Mouse (Mus musculus): ENCODE data around the gene Lamb3.

The Lamb3 gene

DNA sequence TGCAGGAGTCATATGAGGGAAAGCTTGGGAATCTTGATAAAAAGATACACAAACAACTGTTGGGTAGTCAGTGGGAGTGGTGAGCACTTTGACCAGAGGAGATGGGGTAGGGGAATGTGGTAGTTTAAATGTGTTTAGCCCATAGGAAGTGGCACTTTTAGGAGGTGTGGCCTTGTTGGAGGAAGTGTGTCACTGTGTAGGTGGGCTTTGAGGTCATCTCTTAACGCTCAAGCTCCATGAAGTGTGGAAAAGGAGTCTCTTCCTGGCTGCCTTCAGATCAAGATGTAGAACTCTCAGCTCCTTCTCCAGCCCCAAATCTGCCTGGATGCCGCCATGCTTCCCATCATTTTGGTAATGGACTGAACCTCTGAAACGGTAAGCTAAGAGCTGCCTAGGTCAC, at the start of gene Lamb3:
TSS of gene Lamb3 (plus strand) at position 197 of the 400 bp plus-strand sequence.
- no peak for DNase-seq (ENCODE audit: low spot score)

DNA sequence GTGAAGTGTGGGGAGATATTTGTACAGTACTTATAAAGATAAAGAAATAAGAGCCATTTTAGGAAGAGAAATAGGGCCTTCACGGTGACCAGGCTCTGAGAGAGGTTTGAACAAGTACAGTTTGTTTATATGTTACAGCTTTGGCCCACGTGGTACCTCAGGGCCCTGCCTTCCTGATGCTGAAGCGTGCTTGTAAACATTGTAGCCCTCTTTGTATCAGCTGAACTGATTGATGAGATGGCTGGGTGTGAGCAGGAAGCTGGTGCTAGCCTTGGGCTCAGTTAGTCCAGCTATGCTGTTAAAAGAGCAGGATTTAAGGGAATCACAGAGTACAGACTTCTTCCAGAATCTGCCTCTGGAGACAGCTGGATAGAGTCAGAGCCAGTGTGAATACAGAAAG, 48.3 kb upstream of the Lamb3 start:
- no peak for DNase-seq (ENCODE audit: low spot score)

DNA sequence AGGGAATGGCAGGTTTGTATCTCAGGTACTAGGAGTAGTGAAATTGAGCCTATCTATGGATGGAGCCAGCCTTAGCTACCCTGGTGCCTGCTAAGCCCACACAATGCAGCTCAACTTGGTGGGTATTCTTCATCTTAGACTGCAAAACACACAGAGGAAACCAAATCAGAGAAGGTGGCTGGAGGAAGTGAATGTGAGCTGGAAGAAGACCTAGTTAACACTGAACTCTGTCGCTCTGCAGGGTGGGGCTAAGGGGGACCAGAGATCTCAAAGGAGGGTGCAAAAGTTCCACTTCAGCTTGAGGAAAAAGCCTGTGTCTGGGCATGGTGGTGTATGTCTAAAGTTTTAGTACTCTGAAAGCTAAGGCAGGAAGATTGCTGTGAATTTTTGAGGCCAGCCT, 47.9 kb upstream of the Lamb3 start:
- DNase-seq (ENCODE audit: low spot score): no peak

DNA sequence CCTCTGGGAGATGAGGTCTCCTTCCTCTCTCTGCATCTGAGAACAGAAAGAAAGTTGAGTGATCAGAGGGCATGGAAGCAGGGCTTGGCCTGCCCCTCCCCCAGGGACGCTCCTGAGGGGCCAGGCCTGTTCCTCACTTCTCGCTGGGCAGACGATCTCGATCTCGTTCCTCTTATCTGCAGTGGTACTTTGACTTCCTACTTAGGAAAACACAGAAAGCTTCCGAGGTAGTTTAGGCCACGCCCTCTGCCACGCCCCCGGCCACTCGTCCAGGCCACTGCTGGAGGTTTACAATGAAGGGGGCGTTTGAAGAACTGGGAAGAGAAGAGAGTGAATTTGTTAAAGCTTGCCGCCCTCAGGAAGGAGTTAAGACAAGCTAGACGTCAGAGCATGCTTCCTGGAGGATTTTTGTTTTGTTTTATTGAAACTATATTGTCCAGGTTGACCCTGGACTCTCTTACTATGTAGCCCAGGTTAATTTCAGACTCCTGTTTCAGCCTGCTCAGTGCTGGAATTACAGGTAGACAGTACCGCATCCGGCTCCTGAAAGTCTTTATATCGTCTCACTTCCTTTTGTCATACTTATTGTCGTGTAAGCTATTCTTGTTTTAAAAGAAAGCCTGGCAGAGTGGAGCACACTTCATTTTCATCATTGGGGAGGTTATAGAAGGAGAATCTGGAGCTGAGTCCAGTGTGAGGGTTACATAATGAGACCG, 47.0 kb upstream of the Lamb3 start:
- peak; percentile 64 for DNase-seq (ENCODE audit: low spot score)

DNA sequence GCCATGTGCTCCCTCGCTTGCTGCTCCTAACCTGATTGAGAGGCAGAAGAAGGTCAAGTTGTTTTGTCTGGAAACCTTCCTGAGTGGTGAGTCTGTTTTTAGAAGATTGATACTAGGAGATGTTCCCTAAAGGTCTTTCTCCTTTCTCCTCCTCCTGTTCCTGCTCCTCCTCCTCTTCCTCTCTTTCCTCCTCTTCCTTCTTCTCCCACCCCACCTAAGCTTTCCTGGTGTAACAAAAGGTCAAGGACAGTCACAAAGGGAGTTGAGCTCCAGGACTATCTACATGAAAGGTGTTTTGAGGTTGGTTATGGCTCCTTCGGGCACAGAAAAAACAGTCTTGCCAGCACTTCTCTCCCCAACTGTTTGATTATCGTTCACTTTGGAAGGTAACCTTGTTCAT, 39.8 kb upstream of the Lamb3 start, which contains the start of gene A130010J15Rik:
TSS of gene A130010J15Rik (plus strand) at position 301 of the 400 bp plus-strand sequence.
- no peak for DNase-seq (ENCODE audit: low spot score)

DNA sequence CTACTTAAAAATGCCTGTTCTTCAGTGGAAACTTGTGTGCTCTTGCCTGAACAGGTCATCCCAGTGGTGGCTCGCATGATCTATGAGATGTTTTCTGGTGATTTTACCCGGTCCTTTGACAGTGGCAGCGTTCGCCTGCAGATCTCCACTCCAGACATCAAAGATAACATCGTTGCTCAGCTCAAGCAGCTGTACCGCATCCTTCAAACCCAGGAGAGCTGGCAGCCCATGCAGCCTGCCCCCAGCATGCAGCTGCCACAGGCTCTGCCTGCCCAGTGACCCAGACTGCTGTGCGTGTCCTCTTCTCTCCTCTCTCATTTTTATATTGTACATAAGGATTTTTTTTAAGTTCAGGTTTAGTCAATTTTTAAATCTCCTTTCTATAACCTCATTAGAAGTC, 38.3 kb upstream of the Lamb3 start:
- DNase-seq (ENCODE audit: low spot score): no peak

DNA sequence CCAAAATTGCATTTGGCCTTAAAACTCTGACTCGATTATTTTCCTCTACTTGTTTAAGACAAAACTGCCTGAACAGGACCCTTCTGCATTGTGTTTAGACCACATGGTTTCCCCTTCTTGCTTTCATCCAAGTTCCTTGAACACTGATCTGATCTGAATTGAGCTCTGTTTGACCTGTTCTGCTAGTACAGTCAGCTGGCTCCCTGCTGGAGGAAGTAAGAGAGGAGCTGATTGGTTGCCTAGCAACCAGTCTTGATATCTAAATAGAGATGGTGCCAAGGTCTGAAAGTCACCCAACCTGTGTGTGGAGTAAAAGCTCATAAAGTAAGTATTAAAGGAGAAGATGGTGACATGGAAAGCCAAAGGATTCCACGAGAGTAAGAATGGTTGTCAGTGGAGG, 37.6 kb upstream of the Lamb3 start:
- DNase-seq (ENCODE audit: low spot score): peak; percentile 73

DNA sequence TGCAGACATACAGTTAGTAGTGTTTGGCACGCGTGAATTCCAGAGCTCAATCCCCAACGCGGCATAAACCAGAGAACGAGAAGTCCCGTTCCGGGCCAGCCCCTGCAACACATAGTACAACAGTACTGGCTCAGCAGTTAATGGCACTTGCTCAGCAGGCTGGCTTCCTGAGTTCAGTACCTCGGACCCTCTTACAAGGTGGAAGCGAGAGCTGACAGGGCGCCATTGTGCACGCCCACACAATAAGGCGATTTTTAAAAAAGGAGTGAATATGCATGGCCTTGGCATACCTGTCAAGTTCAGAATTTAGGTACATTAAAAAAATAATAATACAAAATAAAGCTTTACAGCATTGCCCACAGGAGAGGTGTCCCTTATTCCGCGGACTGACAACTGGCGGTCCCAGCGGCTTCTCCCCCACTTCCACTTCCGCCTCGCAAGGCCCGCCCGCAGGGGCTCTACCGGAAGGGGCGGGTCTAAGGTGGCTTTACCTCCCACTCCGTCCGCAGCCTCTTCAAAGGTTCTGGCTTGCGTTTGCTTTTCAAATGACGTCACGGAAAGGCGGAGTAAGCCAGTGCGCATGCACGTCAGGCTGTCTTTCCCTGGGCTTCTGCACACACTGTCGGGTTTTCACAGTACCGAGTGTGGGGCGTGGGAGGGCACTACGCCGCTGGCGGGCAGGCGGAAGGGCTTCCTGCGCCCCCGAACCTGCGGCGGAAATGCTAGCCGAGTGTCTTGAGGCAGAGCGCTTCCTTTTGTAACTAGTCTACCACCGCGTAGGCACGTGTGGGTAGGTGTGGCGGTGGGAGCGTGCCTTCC, 34.3 kb upstream of the Lamb3 start:
- DNase-seq (ENCODE audit: low spot score): peak; percentile 96

DNA sequence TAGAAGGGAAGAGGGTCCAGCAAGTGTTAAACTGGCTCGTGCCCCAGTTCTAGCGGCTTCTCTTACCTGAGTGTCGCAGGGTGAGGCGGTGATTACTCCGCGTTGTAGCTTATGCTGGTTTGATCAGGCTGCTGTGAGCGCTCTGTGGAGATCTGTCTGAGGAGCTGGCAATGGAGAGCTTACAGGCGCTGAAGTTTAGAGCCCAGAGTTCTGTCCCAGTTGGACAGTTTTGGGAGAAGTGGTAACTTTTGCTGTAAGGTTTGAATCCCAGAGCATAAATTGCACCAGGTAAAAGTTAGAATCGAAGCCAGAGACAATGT, 33.7 kb upstream of the Lamb3 start:
- no peak for DNase-seq (ENCODE audit: low spot score)

DNA sequence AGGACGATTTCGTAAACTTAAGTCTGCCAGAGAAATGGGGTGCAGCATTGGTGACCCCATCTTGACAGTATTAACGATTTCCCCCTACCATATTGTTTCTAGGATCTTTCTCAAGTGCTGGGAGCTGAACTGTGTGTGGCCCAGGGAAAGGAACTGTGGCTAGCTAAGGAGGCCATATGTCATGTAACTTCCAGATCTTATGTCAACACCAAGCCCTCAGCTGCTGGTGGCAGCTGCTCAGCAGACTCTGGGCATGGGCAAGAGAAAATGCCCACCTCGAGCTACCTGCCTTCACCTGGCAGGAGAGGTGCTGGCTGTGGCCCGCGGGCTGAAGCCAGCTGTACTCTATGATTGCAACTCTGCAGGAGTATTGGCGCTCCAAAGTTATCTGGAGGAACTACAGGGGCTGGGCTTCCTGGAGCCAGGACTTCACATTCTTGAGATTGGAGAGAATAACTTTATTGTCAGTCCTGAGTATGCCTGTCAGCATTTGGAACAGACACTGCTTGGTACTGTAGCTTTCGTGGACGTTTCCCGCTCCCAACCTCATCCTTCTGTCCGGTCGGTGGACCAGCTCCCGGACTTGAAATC, 33.3 kb upstream of the Lamb3 start:
- no peak for DNase-seq (ENCODE audit: low spot score)

DNA sequence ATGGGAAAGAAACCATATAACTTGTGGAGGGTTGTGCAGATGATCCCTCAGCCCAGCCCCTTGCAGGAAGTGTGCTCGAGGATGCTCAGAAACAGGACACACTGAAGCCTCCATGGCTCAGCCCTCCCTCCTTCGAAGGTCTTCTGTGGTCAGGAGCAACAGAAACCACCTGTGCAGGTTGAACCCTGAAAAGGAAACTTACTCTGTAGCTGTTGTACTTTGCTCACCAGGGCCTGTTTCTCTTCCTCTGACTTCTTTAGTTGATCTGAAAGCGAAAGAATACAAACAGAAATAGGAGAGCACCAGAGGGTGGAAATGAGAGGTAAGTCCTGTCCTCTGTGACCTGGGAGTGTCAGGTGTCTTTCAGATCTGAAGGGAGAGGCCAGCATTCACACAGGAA, 26.4 kb upstream of the Lamb3 start:
- DNase-seq (ENCODE audit: low spot score): no peak

DNA sequence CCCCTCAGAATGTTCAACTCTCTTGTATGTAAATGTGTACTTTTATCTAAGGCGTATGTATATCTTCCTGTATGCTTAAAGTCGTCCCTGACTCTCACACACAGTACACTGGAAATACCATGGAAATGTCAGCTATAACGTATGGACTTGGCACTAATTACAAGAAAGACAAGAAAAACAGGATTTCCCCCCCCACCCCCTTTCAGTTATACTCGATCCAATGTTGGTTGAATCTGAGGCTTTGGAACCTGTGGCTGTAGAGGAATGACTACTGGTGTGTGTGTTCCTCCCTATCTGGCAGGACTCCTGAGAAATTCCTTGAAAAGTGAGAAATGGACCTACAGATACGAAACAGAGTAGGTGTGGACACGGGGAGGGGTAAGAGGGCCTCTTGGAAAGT, 19.2 kb upstream of the Lamb3 start:
- DNase-seq (ENCODE audit: low spot score): no peak

DNA sequence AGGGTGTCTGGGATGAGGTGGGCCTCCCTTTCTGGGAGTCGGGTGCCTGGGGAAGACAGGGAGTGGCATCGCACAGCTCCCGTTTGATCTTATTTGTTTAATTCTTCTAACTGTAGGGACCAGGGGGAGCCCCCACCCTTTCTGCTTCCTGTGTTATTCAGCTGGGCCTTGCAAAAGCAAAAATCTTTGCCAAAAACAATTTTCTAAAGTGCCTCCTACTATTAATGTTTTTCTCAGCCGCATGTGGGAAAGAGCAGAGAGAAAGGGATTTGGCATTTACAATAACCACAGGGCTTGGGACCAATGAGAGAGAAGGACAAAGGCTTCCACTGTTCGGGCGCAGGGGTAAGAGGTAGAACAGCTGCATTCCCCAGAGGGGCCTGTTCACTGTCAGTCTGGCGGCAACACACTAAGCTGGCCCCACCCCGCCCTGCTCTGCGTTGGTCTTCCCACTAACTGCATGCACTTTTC, 18.3 kb upstream of the Lamb3 start:
- DNase-seq (ENCODE audit: low spot score): peak; percentile 54

DNA sequence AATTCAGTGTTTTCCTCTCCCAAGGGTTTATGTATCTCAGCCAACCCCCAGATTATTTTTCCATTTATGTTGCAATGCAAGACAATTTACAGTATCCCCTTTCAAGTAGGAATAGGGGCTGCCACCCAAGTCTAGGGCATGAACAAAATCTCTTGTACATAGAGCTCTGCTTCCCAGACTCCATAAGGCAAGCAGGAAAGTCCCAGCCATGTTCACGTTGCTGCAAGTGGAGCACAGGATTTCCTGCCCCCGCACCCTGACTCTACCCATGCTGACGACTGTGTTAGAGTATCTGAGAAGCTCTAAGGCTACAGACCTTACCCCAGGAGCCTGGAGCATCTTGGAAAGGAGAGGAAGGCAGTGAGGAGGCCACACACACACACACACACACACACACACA, 17.7 kb upstream of the Lamb3 start:
- no peak for DNase-seq (ENCODE audit: low spot score)

DNA sequence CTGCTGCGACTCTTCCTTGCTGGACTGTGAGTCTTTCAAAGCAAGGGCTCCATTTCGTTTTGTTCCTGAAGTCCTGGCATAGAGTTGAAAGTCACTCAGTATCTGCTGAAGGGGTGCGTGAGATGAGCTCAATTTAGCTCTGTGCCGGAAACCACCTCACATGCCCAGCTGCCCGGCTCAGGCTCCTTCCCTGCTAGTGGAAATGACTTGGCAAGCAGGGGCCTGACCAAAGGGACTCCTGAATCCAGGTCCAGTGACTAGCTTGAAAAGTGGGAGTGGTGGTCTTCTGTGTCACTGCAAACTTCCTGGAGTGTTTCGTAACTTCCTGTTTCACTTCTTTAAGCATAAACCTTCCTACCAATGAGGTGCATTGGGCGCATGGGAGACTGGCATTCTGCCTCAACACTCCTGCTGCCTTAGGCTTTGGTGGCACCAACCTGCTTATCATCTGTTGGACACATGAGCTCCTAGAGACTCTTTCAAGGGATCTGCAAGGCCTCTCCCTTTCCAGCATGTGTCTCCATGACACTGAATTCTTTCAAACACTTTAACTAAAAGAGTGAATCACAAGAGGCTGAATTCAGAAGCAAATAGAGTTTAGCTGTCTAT, 15.7 kb upstream of the Lamb3 start:
- no peak for DNase-seq (ENCODE audit: low spot score)

DNA sequence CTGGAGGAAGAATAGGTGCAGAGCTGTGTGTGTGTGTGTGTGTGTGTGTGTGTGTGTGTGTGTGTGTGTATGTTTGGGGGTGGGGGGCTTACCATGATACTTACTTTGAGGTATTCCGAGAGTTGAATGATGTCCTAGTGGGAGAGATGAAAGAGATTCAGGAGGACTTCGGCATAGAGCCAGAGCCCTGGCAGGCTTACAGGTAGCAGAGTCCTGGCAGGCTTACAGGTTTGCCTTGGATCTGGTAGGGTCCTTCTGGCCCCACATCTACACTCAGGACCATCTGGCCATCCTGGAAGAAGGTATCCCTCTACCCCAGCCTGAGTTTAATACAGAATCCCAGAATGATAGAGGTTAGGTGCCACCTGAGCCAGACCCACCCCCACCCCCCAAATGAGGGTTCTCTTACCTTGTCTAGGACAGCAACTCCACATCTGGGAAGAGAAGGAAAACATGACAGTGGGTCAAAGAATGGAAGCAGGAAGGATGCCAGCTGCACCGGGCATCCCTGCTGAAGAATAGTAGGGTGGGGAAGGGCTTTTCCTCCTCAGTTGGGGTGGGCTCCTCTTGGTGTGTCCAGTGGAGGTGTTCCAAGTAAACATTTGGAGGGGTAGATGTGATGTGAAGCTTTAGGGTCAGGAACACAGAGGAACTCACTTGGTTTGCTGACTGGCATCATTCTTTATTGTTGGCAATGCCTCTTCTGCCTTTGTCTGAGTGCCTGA, 12.9 kb upstream of the Lamb3 start:
- no peak for DNase-seq (ENCODE audit: low spot score)

DNA sequence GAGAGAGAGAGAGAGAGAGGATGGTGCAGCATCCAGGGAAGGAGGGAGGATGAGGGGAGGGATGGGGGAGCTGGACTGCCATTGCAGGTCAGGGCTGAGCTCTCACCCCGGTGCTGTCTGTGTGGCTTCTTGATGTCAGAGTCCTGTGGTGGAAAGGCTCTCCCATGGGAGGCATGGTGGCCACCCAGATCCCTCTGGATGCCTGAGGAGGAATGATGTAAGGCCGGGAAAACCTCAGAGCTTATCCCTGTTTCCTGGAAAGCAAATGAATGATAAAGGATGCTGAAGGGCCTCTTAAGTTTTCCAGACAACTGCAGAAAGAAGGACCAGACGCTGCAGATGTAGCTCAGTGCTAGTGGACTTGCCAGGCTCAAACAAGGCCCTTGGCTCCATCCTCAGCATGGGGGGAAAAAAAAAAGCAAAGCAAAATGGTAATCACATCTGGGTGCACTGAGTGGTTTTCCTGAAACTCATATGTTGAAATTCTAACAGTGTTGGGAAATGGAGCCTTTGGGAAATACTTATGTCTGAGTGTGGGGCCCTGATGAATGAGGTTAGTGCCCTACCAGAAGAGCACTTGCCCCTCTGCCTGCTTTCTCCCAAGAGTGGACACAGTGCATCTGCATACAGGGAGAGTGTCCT, 12.2 kb upstream of the Lamb3 start:
- no peak for DNase-seq (ENCODE audit: low spot score)

DNA sequence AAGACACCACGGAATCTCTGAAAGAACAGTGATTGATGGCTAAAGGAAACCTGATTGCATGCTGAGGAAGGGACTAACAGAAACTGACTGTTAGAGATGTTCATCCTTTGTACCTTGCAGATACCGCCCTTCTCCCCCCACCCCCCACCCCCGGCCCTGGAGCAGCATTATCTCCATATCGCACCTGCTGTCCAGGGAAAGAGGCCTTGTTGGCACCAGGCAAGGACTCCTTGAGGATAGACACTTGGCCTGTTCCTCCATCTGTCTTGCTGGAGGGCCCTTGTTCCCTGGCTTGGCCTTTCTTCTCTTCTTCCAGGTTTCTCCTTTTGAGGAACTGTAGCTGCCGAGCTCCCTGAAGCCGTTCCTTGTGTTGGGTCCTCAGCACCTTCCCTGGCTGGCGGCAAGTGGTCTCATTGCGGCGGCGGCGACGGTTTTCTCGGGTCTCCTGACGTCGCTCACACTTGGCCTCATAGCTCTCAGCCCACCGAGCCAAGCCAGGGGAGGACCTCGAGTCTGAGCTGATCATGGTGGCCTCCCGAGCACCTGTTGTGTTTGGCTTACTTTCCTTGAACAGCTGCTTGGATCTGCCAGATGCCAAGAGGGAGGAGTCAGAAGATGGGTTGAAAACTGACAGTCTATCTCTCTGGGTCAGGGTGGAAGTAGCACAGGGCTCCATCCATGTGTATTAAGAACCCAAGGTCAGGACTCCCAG, 9.8 kb upstream of the Lamb3 start:
- DNase-seq (ENCODE audit: low spot score): no peak

DNA sequence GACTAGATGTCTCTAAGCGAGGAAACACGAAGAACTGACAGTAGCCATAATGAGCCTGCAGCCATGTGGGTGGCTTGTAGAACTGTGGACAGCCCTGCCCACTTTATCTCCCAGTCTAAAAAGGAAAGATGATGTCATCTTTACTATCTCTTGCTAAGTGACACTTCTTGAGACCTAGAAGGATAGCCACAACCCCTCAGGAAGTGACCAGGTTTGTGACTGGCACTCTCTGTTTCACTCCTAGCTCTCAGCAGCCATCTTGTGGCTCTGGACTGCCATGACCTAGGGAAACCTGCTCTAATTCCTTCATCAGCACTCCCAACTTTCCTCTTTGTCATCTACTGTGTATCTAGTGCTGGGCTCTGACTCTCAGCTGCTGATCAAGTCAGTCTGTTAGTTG, 9.2 kb upstream of the Lamb3 start:
- no peak for DNase-seq (ENCODE audit: low spot score)

DNA sequence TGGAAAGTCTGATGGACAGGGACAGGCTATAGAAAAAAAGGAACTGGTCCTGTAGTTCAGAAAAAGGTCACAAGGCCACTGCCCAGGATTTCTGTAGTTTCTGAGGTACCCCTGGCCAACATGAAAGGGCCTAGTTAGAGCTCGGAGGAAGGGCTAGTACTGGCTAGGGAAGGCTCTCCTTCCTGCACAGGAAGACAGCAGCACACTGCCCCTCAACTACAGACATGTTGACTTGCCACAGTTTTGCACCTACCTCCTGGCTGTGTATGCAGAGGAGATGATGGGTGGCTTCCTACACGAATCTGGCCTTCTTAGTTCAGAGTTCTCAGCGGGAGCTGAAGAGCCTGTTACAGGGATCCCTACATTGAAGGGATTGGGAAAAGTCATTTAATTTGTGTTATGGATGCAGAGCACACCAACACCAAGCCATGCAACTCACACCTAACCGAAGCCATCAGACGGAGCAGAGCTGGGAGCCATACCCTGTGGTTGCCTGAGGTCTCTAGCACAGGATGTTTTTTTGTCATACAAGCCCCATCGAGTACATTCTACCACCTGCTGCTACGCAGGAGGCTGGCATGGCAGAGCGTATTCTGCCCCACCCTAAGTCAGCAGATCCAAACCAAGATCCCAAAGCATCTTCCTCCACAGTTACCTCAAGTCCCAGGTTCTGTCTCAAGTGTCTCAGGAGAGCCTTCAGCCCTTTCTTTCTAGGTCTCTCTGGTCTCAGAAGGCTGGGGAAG, 6.7 kb upstream of the Lamb3 start:
- DNase-seq (ENCODE audit: low spot score): no peak
